Mouse (Mus musculus): ENCODE results near the gene Sct.

Gene Sct

GRCm38 (mm10) chr7:141278766-141279590, at the start of gene Sct:
Gene Sct, minus strand, starts transcription at chr7:141279133.
- in situ Hi-C loops (cut with MboI), result no loop called here

DNA sequence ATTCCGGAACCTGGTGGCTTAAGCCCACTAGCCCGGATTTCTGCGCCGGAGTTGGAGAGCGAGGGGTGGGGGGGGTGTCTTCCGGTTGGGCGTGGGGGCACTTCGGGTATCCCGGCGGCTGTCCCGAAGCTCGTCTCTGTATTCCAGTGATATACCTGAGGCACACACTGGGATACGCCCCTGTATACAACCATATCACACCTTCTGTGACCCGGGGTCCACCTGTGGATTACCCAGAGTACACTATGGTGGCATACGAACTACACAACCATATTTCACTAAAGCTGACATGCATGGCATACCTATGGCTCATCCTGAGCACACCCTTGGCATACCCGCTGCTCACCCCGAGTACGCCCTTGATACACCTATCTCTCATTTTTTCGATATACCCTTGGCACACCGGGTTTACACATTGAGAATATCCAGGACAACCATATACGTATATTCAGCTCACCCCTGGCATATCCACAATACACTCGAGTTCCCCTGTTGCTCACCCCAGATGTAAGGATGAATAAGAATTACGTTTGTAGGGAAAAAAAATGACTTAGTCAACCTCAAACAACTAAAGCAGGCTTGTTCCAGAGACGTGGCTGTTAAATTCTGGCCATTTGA, 49.5 kb upstream of the Sct start:
- in situ Hi-C loops (cut with MboI), result no loop called here

GRCm38 (mm10) chr7:141327469-141328372, 48.8 kb upstream of the Sct start, which contains the start of the genes Deaf1 and Tmem80:
Gene Deaf1, minus strand, starts transcription at chr7:141327690.
Gene Tmem80, plus strand, starts transcription at chr7:141327739.
- in situ Hi-C loops (cut with MboI), result no loop called here

GRCm38 (mm10) chr7:141326546-141327446, 47.9 kb upstream of the Sct start:
- in situ Hi-C loops (cut with MboI), result no loop called here

- in situ Hi-C loops (cut with MboI), result no loop called here
Observed at GRCm38 (mm10) chr7:141324686-141325085, 45.8 kb upstream of the Sct start.

DNA sequence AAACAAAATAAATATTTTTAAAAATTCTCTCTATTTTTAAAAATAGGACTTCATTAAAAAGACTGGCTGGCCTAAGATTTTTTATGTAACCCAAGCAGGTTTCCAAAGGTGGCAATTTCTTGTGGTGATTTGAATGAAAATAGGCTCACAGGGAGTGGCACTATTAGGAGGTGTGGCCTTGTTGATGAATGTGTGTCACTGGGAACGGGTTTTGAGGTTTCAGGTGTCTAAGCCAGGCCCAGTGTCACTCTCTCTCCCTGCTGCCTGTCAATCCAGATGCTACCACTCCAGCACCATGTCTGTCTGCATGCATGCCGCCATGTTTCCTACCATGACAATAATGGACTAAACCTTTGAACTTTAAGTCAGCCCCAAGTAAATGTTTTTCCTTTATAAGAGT, 40.5 kb upstream of the Sct start:
- in situ Hi-C loops (cut with MboI), result no loop called here

DNA sequence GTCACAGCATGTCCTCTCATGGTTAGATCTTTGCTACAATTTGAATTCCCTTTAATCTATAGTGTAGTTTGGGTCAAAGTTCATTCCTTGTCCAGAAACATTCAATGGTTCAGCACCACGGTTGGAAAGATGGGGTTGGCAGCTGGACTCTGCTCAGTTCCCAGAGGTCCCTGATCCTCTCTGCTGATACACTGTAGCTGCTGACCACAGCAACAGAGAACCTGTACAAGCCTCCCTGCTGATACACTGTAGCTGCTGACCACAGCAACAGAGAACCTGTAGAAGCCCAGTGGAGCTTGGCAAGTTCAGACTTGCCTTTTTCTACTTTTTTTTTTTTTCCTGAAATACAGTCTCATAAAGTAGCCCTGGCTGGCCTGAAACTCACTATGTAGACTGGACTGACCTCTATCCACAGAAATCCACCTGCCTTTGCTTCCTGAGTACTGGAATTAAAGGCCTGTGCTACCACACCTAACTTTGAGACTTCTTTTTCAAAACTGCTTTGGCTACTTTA, 38.7 kb upstream of the Sct start:
- in situ Hi-C loops (cut with MboI), result no loop called here

GRCm38 (mm10) chr7:141315974-141316373, 37.0 kb upstream of the Sct start:
- in situ Hi-C loops (cut with MboI), result no loop called here

- in situ Hi-C loops (cut with MboI), result no loop called here
Observed at GRCm38 (mm10) chr7:141315076-141315475, 36.1 kb upstream of the Sct start.

- in situ Hi-C loops (cut with MboI), result no loop called here
Observed at GRCm38 (mm10) chr7:141314416-141314815, 35.5 kb upstream of the Sct start.

- in situ Hi-C loops (cut with MboI), result no loop called here
Observed at GRCm38 (mm10) chr7:141304537-141304936, 25.6 kb upstream of the Sct start.

- in situ Hi-C loops (cut with MboI), result no loop called here
Observed at GRCm38 (mm10) chr7:141302702-141303268, 23.9 kb upstream of the Sct start.

GRCm38 (mm10) chr7:141301386-141301785, 22.5 kb upstream of the Sct start:
- in situ Hi-C loops (cut with MboI), result no loop called here

- in situ Hi-C loops (cut with MboI), result no loop called here
Observed at GRCm38 (mm10) chr7:141299175-141299574, 20.2 kb upstream of the Sct start.

DNA sequence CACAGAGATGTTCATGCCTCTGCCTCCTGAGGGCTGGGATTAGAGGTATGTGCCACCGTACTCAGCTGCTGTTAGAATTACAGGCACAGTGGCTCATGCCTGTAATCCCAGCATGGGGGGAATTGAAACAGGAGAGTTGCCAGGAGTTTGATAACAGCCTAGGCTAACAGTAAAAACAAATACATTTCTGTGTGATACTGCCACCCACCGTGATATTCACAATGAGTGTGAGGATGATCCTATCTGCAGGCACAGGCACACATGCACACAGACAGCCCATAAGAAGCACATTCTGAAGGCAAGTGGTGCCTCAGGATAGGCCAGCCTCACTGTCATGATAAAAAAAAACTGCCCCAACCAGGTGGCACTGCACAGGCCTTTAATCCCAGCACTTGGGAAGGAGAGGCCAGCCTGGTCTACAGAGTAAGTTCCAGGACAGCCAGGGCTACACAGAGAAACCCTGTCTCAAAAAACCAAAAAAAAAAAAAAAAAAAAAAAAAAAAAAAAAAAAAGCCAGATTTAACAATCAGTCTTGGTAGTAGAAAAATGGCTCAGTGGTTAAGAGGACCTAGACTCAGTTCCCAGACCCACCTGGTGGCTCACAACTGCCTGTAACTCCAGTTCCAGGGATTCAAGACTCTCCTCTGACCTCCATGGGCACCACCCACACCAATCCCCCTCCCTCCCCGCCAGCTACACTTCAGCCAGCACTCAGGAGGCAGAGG, 19.2 kb upstream of the Sct start:
- in situ Hi-C loops (cut with MboI), result no loop called here

GRCm38 (mm10) chr7:141294479-141294878, 15.5 kb upstream of the Sct start:
- in situ Hi-C loops (cut with MboI), result no loop called here

DNA sequence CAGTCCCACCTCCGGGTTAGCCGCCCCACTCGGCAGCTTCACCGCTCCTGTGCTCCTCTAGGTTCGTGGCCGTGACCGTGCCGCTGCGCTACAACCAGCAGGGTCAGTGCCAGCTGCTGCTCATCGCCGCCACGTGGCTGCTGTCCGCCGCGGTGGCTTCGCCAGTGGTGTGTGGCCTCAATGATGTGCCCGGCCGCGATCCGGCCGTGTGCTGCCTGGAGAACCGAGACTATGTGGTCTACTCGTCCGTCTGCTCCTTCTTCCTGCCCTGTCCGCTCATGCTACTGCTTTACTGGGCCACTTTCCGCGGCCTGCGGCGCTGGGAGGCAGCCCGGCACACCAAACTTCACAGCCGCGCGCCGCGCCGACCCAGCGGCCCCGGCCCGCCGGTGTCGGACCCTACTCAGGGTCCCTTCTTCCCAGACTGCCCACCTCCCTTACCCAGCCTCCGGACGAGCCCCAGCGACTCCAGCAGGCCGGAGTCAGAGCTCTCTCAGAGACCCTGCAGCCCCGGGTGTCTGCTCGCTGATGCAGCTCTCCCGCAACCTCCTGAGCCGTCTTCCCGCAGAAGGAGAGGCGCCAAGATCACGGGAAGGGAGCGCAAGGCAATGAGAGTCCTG, 15.0 kb upstream of the Sct start:
- in situ Hi-C loops (cut with MboI), result no loop called here

- in situ Hi-C loops (cut with MboI), result no loop called here
Observed at GRCm38 (mm10) chr7:141292583-141293388, 13.9 kb upstream of the Sct start.

All from mature B cell (primary cell).